Mouse (Mus musculus): ENCODE results near the gene Rpl32. TPM values are rescaled to one million over a fixed set of nuclear protein-coding genes. Genes with fewer than 3 reads are reported as not detected.

Rpl32 gene
- polyA plus RNA-seq, 2 experiments from 2014 or later = 7,828 to 8,360 TPM

DNA sequence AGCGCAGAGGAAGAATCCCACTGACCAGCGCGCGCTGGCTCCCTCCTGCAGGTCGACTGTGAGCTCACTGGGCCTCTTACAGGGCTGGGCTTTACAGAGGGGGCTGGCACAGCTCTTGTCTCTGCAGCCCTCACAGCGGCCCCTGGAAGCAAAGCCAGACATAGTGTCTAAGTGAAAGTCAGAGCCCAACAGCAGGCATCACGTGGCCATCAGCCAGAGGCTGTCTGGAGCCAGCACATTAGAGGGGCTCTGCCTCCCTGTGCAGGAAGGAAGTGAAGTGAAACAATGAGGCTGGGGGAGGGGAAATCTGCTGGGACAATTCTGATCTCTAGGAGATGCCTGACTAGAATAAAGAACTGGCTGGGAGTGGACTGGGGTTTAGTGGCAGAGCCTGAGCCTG is 44.4 kb downstream of the Rpl32 start:
- no peak for ATAC-seq

DNA sequence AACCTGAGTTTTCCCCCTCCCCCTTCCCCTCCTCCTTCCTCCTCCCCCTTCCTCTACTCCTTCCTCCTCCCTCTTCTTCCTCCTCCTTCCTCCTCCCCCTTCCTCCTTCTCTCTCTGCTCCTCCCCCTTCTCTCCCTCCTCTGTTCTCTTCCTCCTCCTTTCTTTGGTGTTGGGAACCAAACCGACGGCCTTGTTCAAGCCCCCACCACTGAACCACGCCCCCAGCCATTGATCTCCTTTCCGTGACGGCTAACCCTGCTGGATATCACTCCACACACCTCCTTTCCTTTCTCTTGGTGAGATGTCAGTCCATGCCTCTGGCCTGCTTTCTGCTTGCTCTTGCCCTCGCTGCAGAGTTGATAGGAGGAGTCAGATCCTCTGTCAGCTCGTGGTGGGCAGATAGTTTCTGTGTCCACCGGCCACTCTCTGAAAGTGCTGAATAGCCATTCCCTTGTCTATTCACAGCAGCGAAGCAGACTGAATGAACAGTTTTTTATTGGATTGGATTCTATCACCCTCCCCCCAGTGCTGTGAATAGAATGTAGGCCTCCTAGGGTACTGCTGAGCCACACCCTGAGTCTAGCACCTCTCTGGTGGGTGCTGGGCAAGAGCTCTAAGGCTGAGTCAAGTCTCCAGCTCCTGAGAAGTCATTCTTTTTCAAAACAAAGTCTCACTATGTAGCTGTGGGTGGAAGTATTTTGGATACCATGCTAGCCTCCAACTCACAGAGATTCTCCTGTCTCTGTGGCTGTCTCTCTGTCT is 46.4 kb downstream of the Rpl32 start, which contains the start of gene Tmem40:
TSS of gene Tmem40 (minus strand) at position 416 of the 762 bp plus-strand sequence.
- peak; percentile 56 for ATAC-seq

GRCm38 (mm10) chr6:115760982-115761381 is 47.6 kb downstream of the Rpl32 start:
- ATAC-seq = no peak

DNA sequence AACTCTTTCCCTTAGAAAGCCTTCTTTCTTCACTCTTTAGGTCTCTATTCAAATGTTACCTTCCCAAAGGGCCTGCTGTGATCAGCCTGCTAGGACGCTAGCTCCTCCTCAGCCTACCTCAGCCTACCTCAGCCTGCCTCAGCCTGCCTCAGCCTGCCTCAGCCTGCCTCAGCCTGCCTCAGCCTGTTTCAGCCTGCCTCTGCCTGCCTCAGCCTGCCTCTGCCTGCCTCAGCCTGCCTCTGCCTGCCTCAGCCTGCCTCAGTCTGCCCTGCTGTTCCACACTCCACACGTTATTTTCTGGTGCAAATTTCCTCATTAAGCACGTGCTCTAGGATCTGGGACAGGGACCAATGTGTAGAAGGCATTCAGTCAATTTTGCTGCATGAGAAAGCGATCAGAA is 48.4 kb downstream of the Rpl32 start:
- ATAC-seq = no peak

DNA sequence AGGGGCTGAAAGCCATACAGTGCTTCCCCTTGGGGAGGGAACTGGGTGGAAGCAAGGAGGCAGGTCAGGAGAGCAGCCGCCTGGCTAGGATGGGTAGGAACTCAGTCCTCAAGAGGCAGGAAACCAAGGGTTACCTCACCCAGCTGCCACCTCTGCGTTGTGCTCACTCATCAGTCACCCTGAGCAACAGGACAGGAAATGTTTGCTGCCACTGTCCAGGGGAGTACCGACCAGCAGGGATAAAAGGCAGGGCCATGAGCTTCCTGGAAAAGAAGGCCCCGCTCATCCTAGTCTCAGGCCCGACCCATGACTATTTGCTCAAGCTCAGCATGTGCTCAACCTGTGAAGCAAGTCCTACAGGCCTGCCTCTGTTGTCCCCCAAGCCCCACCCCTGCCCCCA is 49.1 kb downstream of the Rpl32 start:
- no peak for ATAC-seq

DNA sequence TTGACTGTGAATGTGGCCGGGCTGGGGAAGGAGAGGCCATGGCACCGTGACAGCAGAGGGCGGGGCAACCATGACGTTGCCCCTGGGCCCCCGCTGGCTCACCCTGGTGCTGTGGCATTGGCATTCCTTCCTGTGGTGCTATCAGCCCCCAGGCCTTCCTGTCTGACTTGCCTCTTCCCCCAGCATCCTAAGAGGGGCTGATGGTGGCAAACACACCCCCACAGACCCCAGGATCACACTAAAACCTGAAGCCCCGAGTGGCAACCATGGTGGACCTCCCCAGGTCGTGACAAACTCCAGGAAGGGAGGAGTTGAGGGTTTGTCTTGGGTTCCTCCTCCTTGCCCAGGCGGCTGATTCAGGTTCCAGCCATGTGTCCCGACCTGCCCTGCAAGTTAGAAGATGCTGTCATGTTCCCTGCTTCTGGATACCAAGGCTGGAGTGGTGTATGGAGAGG is 49.5 kb downstream of the Rpl32 start:
- ATAC-seq = no peak

- no peak for ATAC-seq
Measured at GRCm38 (mm10) chr6:115755536-115755935, 53.0 kb downstream of the Rpl32 start.

Other genes starting within 250 kb of the Rpl32 start
- gene Mkrn2os, start 216.2 kb downstream of the Rpl32 start, polyA plus RNA-seq (2017; shearing (Covaris generic)) = under 1 TPM; 0.19 to 0.40 TPM
- gene Mkrn2, start 206.8 kb downstream of the Rpl32 start, polyA plus RNA-seq (2017; shearing (Covaris generic)) = 10 to 100 TPM; 23.3 to 29.6 TPM
- 10 to 100 TPM; 38.6 to 48.2 TPM for gene Raf1, start 132.1 kb downstream of the Rpl32 start, polyA plus RNA-seq (2017; shearing (Covaris generic))
- not detected for gene Tmem40, start 46.3 kb downstream of the Rpl32 start, polyA plus RNA-seq (2017; shearing (Covaris generic))
- gene Cand2, start 34.2 kb downstream of the Rpl32 start, polyA plus RNA-seq (2017; shearing (Covaris generic)) = 1 to 10 TPM; 2.3 to 3.3 TPM
- under 1 TPM; 0.19 to 0.24 TPM for gene Efcab12, start 29.7 kb upstream of the Rpl32 start, polyA plus RNA-seq (2017; shearing (Covaris generic))
- 10 to 100 TPM in 1 of 2 experiments, 1 to 10 TPM in 1; 8.7 to 10.4 TPM for gene Mbd4, start 44.6 kb upstream of the Rpl32 start, polyA plus RNA-seq (2017; shearing (Covaris generic))
- 1 to 10 TPM; 2.3 to 2.7 TPM for gene Ift122, start 44.7 kb upstream of the Rpl32 start, polyA plus RNA-seq (2017; shearing (Covaris generic))
- gene Rho, start 123.0 kb upstream of the Rpl32 start, polyA plus RNA-seq (2017; shearing (Covaris generic)) = not detected
- gene H1foo, start 136.2 kb upstream of the Rpl32 start, polyA plus RNA-seq (2017; shearing (Covaris generic)) = under 1 TPM in 1 of 2 experiments, not detected in 1; 0.52 TPM
- gene Plxnd1, start 186.3 kb upstream of the Rpl32 start, polyA plus RNA-seq (2017; shearing (Covaris generic)) = 10 to 100 TPM; 10.6 to 10.8 TPM

All from activated CD4-positive, CD25-positive, alpha-beta regulatory T cell, adult 4 months (primary cell).